Mouse (Mus musculus): Measurements from ENCODE around the gene Gm44973. TPM values are rescaled to one million over a fixed set of nuclear protein-coding genes. Genes with fewer than 3 reads are reported as not detected.
"Not testable (repeated sequence)": the region's sequence is repeated elsewhere in the genome, so short reads cannot be mapped to it uniquely, and the experiment has no call there.

The Gm44973 gene
- polyA plus RNA-seq, 1 experiment from 2014 or later: 1.0 TPM

DNA sequence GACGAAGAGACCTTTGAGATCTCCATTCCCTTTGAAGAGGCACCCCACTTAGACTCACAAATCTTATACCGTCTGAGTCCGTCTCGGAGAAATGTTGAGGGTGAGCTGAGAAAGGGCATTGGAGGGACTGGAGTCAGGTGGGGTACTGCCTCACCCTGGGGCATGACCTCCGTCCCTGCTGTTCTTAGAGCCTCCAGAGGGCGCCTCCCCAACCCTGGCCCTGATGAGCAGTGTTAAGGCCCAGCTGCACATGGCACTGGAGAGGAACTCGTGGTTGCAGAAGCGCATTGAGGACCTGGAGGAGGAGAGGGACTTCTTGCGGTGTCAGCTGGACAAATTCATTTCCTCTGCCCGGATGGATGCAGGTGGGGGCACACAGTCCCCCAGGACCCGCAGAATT is 42.5 kb downstream of the Gm44973 start:
- peaks cover 68% of the 10 kb centered on the region for H3K27me3 ChIP-seq (ENCODE audit: poor library complexity, severe bottlenecking)
- peak overlapping the region; percentile 19; the same call in 1 of the 2 replicates for H3K4me3 ChIP-seq
- DNase-seq (ENCODE audit: extremely low spot score, low spot score): no peak
- H3K27ac ChIP-seq: no peak overlapping the region
- no peaks in the 10 kb centered on the region for H3K36me3 ChIP-seq (replicated peaks)
- H3K4me1 ChIP-seq: peaks cover 53% of the 10 kb centered on the region
- WGBS: 28% methylated on average over 11 of the region's 11 CpGs
- H3K9me3 ChIP-seq: no peaks in the 10 kb centered on the region

DNA sequence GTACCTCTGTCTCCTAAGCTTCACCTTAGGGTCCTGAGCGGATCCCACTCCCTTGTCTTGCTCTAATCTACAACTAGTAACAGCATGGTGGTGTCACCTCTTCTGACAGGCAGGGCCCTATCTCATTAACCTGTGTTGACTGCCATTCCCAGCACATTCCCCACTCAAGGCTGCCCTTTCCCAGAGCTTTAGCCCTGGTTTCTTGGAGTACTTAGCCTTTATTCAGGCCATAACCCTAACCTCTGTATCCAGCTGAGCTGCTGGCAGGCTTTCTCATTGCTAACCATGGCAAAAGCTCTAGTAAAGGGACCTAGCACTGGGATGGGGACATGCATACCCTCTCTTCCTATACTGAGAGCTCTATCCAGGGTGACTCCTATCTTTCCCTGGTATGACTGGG is 43.3 kb downstream of the Gm44973 start:
- no peaks in the 10 kb centered on the region for H3K36me3 ChIP-seq (replicated peaks)
- 94% methylated on average over 1 of the region's 1 CpGs for WGBS
- H3K4me1 ChIP-seq: peaks cover 50% of the 10 kb centered on the region
- no peaks in the 10 kb centered on the region for H3K9me3 ChIP-seq
- H3K27me3 ChIP-seq (ENCODE audit: poor library complexity, severe bottlenecking): peaks cover 59% of the 10 kb centered on the region
- H3K27ac ChIP-seq: no peak overlapping the region
- DNase-seq (ENCODE audit: extremely low spot score, low spot score): no peak
- no peak overlapping the region for H3K4me3 ChIP-seq

DNA sequence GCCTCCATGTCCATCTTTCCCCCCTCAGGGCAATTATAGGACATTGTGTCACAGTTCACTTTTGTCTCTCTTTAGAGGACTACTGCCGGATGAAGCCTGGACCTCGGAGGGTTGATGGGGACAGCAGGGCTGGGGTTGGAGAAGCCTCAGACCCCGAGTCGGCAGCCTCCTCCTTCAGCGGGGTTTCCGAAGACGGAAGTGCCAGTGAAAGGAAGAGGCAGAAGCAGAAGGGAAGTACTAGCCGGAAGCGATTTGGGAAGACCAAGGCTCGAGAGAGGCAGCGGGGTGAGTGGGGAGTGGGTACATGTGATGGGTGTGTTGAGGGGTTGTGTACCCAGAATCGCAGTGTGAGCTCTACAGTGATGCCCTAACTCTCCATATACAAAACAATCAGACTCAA is 44.1 kb downstream of the Gm44973 start:
- H3K4me3 ChIP-seq: peak overlapping the region; percentile 67
- H3K27ac ChIP-seq: peak overlapping the region; percentile 97; the same call in 1 of the 2 replicates
- no peak for DNase-seq (ENCODE audit: extremely low spot score, low spot score)
- 92% methylated on average over 12 of the region's 12 CpGs for WGBS
- peaks cover 4% of the 10 kb centered on the region for H3K36me3 ChIP-seq (replicated peaks)
- no peaks in the 10 kb centered on the region for H3K9me3 ChIP-seq
- H3K27me3 ChIP-seq (ENCODE audit: poor library complexity, severe bottlenecking): peaks cover 51% of the 10 kb centered on the region
- H3K4me1 ChIP-seq: peaks cover 50% of the 10 kb centered on the region

DNA sequence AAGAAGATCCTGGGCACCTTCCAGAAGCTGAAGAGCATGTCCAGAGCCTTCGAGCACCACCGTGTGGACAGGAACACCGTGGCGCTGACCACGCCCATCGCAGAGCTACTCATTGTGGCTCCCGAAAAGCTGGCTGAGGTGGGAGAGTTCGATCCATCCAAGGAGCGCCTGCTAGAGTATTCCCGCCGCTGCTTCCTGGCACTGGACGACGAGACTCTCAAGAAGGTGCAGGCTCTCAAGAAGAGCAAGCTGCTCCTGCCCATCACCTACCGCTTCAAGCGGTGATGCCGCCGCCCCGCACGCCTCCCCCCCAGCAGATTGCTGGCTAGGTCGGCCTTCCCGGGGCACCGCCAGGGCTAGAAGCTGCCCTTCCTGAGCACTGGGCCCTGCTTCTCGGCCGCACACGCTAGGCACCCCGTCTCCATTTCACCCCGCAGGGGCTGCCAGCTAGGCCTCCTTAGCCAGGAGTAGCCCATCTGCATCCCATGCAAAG is 45.0 kb downstream of the Gm44973 start:
- H3K27ac ChIP-seq: peak overlapping the region; percentile 97
- H3K27me3 ChIP-seq (ENCODE audit: poor library complexity, severe bottlenecking): peaks cover 43% of the 10 kb centered on the region
- H3K36me3 ChIP-seq (replicated peaks): peaks cover 10% of the 10 kb centered on the region
- H3K9me3 ChIP-seq: no peaks in the 10 kb centered on the region
- H3K4me1 ChIP-seq: peaks cover 54% of the 10 kb centered on the region
- WGBS: 3% methylated on average over 27 of the region's 27 CpGs
- H3K4me3 ChIP-seq: peak overlapping the region; percentile 67
- peak; percentile 82 for DNase-seq (ENCODE audit: extremely low spot score, low spot score)

DNA sequence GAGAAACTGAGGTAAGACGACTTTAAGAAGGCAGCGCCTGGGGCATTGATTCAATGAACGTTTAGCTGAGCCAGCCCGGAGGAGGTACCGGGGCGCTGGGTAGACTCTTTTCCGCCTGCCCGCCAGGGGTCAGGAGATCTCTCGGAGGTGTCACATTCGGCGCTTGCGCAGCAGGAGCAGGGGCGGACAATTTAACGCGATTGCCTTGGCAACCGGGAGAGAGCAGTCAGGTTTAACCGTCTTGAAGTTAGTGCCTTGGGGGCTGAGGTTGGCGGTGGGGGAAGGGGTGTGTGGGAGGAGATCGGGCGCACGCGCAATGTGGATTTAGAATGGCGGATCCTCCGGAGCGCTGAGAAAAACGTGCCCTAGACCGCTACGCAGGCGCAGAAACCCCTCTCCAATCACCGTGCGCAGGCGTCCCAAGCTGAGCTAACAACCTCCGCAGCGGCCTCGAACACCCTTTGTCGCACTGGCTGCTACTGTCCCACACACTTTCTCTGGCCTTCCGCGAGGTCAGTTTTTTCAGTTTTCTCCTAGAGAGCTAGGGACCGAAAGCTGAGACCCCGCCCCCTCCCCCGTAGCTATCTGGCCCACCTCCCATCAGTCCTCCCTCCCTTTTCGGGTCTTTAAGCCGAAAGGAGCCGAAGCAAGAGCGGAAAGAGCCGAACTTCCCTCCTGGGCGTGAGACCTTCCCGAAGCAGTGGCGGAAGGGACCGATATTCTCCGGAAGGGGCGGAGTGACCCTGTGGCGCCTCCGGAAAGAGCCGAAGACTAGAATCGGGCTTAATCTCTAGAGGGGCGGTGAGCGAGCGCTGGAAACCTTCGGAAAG is 45.9 kb downstream of the Gm44973 start:
- Histone ChIP-seq H3K36me3 (replicated peaks) (peaks cover 19% of the 10 kb centered on the region), H3K27me3 (ENCODE audit: poor library complexity, severe bottlenecking) (peaks cover 34% of the 10 kb centered on the region), H3K4me1 (peaks cover 61% of the 10 kb centered on the region), H3K27ac (peak overlapping the region; percentile 97), H3K9me3 (no peaks in the 10 kb centered on the region), H3K4me3 (peak overlapping the region; percentile 67)
- peak; percentile 97 for DNase-seq (ENCODE audit: extremely low spot score, low spot score)
- under 1% methylated on average over 60 of the region's 60 CpGs for WGBS

DNA sequence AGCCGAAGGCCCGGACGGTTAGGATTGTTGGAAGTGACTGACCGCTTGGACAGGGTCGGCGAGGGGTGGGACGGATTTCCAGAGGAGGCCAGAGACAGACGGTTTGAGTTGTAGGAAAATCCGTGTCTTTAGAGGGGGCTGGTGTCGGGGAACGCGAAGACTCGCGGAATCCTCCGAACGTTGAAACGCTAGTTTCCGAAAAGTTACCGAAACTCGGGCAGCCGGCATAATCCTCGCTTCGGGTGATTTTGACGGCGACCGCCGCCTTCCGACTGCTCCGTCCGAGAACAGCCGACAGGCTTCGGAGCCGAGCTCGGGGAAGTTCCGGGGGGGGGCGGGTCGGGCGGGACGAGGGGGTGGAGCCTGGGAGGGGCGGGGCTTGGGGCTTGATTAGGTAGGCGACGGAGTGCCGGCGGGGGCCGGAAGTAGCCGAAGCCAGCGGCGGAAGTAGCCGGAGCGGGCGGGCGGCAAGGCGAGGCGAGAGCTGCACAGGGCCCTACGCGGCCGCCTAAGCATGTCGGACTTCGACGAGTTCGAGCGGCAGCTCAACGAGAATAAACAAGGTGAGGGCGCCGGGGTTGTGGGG is 46.6 kb downstream of the Gm44973 start, which contains the start of gene U2af2:
TSS of gene U2af2 (plus strand) at position 370 of the 586 bp plus-strand sequence.
- DNase-seq (ENCODE audit: extremely low spot score, low spot score): peak; percentile 95
- peaks cover 27% of the 10 kb centered on the region for H3K27me3 ChIP-seq (ENCODE audit: poor library complexity, severe bottlenecking)
- peaks cover 56% of the 10 kb centered on the region for H3K4me1 ChIP-seq
- H3K27ac ChIP-seq: peak within 1 kb of the TSS; percentile 97
- peak within 1 kb of the TSS; percentile 67 for H3K4me3 ChIP-seq
- peaks cover 26% of the 10 kb centered on the region for H3K36me3 ChIP-seq (replicated peaks)
- no peaks in the 10 kb centered on the region for H3K9me3 ChIP-seq
- under 1% methylated on average over 64 of the region's 65 CpGs for WGBS

DNA sequence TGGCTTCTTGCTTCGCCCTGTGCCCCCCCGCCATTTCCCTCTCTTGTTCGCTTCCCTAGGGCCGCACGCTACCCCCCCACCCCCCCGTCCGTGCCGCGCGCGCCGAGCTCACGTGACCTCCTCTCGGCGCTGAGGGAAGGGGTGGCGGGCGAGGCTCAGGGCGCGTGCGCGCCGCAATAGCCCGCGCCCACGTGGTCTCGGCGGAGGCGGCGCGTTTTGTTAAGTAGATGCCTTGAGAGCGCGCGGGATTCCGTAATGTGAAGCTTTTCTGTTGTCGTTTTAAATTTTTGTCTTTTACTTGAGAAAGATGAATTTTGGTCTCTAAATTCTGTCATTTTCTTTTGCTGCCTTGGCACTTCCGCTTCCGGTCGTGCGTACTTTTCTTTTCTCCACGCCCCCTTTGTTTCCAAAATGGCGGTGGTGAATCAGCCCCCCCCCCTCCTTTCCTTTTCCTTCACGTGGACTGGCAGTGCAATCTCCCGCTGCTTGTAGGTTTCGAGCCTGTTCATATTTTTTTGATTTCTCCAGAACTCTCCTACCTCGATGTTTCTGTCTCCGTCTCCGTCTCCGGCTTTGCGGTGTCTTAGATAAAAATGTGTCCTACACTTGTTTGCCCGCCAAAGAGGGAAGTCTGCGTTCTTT is 47.2 kb downstream of the Gm44973 start:
- Histone ChIP-seq H3K4me1 (peaks cover 50% of the 10 kb centered on the region), H3K9me3 (no peaks in the 10 kb centered on the region), H3K27ac (peak overlapping the region; percentile 97), H3K36me3 (replicated peaks) (peaks cover 32% of the 10 kb centered on the region), H3K27me3 (ENCODE audit: poor library complexity, severe bottlenecking) (peaks cover 21% of the 10 kb centered on the region), H3K4me3 (peak overlapping the region; percentile 67)
- peak; percentile 82 for DNase-seq (ENCODE audit: extremely low spot score, low spot score)
- under 1% methylated on average over 51 of the region's 51 CpGs for WGBS

DNA sequence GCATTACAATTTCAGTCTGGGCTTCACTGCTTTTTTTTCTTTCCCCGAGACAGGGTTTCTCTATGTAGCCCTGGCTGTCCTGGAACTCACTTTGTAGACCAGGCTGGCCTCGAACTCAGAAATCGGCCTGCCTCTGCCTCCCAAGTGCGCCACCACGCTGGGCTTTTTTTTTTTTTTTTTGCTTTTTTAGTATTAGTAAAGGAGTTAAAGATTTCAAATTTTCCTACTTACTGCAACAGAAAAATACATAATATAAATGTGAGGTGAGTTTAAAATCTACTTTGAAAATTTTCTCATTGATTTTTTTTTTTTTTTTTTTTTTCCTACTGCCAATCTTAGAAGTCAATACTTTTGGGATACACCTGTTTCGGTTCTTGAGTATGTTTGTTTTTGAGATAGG is 49.6 kb downstream of the Gm44973 start:
- peaks cover 56% of the 10 kb centered on the region for H3K36me3 ChIP-seq (replicated peaks)

DNA sequence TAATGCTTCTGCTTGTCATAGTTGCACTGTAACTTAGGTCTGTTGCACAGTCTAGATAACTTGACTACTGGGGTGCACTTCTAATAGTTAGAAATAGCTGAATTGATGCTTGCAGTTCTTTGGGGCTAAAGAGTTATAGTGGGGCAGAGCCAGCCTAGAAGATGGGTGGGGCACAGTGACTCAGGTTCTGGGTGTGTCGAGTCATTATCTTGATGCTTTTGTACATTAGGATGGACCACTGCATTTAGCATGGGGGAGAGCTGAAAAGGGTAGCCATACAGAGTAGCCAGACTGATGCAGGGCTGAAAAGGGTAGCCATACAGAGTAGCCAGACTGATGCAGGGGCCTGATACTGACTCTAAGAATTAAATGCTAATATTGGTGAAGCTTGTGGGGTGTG is 58.3 kb downstream of the Gm44973 start:
- Histone ChIP-seq H3K27ac (no peak overlapping the region), H3K4me3 (no peak overlapping the region), H3K36me3 (replicated peaks) (peaks cover 98% of the 10 kb centered on the region), H3K27me3 (ENCODE audit: poor library complexity, severe bottlenecking) (no peaks in the 10 kb centered on the region), H3K4me1 (no peaks in the 10 kb centered on the region), H3K9me3 (no peaks in the 10 kb centered on the region)
- DNase-seq (ENCODE audit: extremely low spot score, low spot score): no peak
- WGBS: 76% methylated on average over 1 of the region's 1 CpGs

More for the DNA sequence above, 49.6 kb downstream of the Gm44973 start:
- Histone ChIP-seq H3K27ac (no peak overlapping the region), H3K4me3 (peak overlapping the region; percentile 67; the same call in 1 of the 2 replicates), H3K27me3 (ENCODE audit: poor library complexity, severe bottlenecking) (no peaks in the 10 kb centered on the region), H3K9me3 (no peaks in the 10 kb centered on the region), H3K4me1 (peaks cover 38% of the 10 kb centered on the region)
- WGBS: 93% methylated on average over 6 of the region's 6 CpGs
- DNase-seq (ENCODE audit: extremely low spot score, low spot score): no peak

DNA sequence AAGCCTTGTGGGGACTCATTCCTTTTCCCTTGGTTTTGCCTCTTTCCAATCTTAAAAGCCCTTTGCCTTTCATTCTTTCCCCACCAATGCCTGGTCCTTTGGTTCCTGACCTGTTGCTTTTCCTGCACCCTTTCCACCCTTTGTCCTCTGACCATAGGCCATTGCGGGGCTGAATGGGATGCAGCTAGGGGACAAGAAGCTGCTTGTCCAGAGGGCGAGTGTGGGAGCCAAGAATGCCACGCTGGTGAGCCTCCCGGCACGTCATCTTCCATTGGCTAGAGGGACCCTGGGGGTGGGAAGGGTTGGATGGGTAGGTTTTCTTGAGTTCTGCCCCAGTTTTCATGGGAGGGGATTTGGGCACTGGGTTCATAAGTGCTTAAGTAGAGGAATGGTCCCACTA is 59.7 kb downstream of the Gm44973 start:
- 0 out of 2 replicates have a peak, but pooled peaks cover 3% of the 10 kb centered on the region for H3K4me1 ChIP-seq
- 96% methylated on average over 5 of the region's 5 CpGs for WGBS
- DNase-seq (ENCODE audit: extremely low spot score, low spot score): no peak
- H3K36me3 ChIP-seq (replicated peaks): peaks cover 95% of the 10 kb centered on the region
- H3K27ac ChIP-seq: no peak overlapping the region
- H3K4me3 ChIP-seq: no peak overlapping the region
- no peaks in the 10 kb centered on the region for H3K27me3 ChIP-seq (ENCODE audit: poor library complexity, severe bottlenecking)
- no peaks in the 10 kb centered on the region for H3K9me3 ChIP-seq

DNA sequence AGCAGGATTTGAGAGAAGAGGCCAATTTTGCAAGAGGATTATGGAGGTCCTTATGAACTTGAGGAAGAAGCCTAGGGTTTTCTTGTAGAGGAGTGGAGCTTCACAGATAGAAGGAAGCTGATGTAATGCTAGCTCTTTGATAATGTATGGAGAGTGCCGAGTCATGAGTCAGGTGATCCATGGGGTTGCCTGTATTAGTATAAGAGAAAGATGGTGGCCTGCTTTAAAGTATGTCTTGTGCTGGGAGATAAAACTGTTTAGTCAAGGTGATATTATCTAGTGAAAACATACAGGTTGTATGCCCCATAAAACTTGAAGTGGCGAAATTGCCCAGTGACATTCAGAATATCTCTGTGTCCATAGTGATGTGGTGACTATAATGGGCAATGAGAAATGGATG is 61.6 kb downstream of the Gm44973 start:
- Histone ChIP-seq H3K27me3 (ENCODE audit: poor library complexity, severe bottlenecking) (no peaks in the 10 kb centered on the region), H3K4me3 (no peak overlapping the region), H3K27ac (no peak overlapping the region), H3K36me3 (replicated peaks) (peaks cover 78% of the 10 kb centered on the region), H3K9me3 (no peaks in the 10 kb centered on the region), H3K4me1 (peaks cover 16% of the 10 kb centered on the region)
- DNase-seq (ENCODE audit: extremely low spot score, low spot score): no peak
- 85% methylated on average over 2 of the region's 2 CpGs for WGBS

DNA sequence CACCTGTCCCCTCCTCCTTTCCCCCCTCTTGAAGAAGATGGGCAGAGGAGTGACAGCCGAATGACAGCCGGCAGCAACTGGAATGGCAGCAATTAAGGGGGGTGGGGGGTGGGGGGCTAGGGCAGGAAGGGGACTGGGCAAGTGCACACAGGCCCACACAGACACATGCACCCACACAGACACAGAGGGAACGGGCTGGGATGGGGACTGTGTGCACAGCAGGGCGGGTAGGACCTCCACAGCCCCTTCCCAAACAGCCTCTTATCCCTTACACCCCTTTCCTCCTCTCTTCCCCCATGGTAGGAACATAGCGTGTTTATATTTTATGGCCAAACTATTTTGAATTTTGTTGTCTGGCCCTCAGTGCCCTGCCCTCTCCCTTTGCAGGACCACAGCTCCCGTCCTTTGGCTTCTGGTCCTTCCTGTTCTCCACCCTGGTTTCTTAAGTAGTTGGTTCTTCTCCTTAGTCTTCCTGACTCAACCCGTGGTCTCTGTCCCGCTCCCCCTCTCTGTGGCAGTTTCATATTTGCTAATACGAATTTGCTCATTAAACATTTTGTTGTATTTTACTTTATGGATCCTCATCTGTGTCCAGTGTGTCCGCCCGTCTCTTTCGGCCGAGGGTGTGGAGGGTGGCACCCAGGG is 64.2 kb downstream of the Gm44973 start:
- not testable (repeated sequence) for DNase-seq (ENCODE audit: extremely low spot score, low spot score)
- Histone ChIP-seq H3K36me3 (replicated peaks) (peaks cover 75% of the 10 kb centered on the region), H3K27ac (peak overlapping the region; percentile 94)

More for the DNA sequence above, 64.2 kb downstream of the Gm44973 start:
- H3K9me3 ChIP-seq; H3K27me3 ChIP-seq (ENCODE audit: poor library complexity, severe bottlenecking): not testable (repeated sequence)
- 50% methylated on average over 9 of the region's 13 CpGs for WGBS
- Histone ChIP-seq H3K4me3 (peak overlapping the region; percentile 98), H3K4me1 (peaks cover 17% of the 10 kb centered on the region)

Data from forebrain, embryonic 10.5 days (tissue).